Mouse (Mus musculus): ENCODE results near the gene Gbp2.
"Not testable (repeated sequence)": the region's sequence is repeated elsewhere in the genome, so short reads cannot be mapped to it uniquely, and the experiment has no call there.

Gene Gbp2

GRCm38 (mm10) chr3:142620111-142620955, at the start of gene Gbp2:
TSS of gene Gbp2 (plus strand) at chr3:142620602.
- peak; percentile 22 to 34 for DNase-seq

DNA sequence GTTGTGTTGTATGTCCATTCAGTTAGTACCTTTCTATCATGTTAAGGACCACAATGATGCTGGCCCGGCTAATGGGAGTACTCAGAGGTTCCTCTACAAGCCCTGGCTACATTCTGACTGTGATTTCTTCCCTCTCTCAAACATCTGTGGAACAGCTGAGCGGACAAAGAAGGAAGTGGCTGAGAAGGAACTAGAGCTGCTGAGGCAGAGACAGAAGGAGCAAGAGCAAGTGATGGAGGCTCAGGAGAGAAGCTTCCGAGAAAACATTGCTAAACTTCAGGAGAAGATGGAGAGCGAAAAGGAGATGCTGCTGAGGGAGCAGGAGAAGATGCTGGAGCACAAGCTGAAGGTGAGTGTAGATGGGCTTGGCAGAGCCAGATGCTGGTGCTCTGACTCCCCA, 49.7 kb upstream of the Gbp2 start:
- no peak for DNase-seq

GRCm38 (mm10) chr3:142577108-142577507, 43.3 kb upstream of the Gbp2 start:
- no peak for DNase-seq

GRCm38 (mm10) chr3:142578342-142578741, 42.1 kb upstream of the Gbp2 start:
- DNase-seq: no peak

DNA sequence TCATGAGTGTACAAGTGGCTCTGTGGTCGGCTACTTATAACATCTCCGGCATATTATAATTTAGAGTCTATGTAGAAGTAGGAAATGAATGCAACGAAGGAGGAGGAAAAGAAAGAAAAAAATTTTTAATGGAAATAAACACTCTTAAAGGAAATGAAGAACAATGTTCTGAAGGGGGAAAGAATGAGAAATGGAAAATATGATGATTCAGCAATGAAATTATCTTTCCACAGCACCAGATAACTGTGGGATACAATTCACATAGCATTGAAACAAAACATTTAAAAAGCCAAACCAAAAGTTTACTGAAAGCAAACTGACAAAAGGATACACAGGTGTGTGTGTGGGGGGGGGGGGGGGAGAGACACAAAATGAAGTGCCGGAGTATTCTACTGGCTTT, 37.3 kb upstream of the Gbp2 start:
- no peak for DNase-seq

DNA sequence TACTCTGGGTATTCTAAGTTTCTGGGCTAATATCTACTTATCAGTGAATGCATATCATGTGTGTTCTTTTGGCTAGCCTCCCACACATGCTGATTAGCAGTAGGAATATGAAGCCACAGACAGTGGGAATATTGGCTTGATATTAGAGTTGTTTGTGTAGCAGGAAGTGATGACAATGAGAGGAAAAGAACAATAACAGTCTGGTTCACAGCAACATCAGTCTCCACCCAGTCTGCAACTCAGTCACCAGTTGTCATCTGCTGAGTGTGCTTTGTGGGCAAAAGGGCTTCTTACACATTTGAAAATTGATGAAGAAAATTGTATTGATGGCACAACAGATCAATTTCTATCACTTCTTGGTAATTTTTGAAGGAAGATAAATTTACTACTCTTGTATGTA, 33.0 kb upstream of the Gbp2 start:
- no peak for DNase-seq

DNA sequence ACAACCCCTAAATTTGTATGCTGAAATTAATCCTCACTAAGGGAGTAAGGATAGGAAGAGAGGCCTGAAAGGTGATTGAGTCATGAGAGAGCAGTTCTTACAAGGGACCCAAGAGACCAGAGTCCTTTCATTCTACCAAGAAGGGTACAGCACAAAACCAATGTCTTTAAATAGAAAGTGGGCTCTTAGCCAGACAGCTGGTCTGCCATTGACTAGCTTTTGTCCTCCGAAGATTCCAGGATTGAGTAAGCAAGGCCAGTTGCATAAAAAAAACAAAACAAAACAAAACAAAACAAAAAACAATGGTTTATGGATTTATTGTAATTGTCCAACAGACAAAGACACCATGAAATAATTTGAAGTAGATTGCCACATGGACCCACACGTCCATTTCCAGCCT, 31.5 kb upstream of the Gbp2 start:
- no peak for DNase-seq

DNA sequence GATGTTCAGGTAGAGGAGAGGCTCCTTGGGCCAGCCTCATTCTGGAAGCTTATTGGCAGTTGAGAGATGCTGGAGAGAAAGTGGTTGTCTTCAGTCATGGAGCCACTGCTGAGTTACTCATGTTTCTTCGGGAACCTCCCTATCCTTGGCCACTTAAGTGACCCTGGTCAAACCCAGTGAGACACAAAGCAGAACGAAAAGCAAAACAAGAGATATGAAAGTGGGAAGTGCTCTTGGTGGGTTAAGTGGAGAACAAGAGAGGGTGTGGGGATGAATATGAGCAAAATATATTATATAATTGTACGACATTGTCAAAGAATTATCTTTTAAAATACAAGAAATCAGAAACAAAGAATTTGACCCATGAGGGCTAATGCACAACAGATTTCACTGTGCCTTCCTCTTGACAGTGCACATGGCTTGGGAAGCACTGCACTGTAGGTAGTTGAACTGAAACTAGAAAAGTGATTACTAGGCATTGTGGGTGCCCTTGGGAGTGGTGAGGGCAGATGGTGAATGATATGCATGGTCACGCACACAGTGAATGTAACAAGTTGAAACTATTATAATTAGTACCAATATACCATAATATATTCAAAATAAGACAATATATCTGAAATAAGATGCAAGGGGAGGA, 29.9 kb upstream of the Gbp2 start:
- DNase-seq: no peak

GRCm38 (mm10) chr3:142594547-142594946, 25.9 kb upstream of the Gbp2 start, which contains the start of gene Gbp2b:
TSS of gene Gbp2b (plus strand) at chr3:142594847.
- no peak for DNase-seq

- no peak for DNase-seq
Observed at GRCm38 (mm10) chr3:142597923-142598322, 22.5 kb upstream of the Gbp2 start.

GRCm38 (mm10) chr3:142601675-142602074, 18.7 kb upstream of the Gbp2 start:
- DNase-seq: no peak

DNA sequence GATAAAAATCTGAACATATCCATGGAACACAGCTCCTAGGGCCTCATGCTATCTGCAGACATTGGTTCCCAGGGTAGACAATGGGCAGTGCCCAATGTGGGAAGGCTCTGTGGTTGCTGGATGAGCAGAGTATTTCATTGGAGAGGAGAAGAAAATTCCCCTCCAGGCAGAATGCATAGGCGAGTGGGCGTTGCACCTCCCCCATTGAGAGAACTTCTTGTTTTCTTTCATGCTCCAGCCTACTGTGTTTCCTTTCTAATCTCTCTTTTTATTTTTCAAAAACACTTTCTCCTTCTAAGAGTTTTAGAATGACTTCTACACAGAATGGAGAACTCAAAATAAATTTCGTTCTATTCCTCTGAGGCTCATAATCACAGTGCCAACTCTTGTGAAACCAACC, 1.7 kb upstream of the Gbp2 start:
- peak in 1 of 2 experiments; percentile 18 for DNase-seq

DNA sequence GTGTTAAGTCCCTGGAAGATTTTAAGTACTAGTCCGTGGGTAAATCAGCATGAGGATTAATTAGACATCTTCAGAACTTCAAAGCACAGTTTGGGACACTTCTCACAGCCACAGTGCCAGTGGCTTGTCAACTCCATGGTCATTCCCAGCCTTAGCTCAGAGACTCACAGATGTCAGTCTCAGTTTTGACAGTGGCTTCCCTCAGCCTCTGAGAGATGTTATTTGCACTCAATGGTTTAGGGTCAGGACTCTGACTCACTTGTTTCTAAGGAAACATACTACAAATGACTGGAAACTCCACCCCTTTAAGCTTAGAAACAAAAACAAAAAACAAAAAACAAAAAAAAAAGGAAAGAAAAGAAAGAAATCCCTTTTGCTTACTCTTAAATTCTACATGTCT, 796 bp upstream of the Gbp2 start:
- no peak for DNase-seq

GRCm38 (mm10) chr3:142620956-142621562, 657 bp downstream of the Gbp2 start:
- no peak for DNase-seq

DNA sequence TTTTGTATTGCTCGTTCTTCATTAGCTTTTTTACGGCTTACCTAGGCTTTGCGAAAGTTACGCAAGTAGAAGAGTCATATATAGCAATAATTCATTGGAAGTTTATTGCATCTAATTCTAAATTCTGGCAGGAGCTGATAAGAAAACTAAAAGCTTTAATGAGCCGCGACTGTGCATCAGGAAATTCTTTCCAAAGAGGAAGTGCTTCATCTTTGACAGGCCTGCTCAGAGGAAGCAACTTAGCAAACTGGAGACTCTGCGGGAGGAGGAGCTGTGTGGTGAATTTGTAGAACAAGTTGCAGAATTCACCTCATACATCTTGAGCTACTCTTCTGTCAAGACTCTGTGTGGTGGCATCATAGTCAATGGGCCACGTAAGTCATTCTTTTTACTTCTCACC, 10.0 kb downstream of the Gbp2 start:
- DNase-seq: no peak

DNA sequence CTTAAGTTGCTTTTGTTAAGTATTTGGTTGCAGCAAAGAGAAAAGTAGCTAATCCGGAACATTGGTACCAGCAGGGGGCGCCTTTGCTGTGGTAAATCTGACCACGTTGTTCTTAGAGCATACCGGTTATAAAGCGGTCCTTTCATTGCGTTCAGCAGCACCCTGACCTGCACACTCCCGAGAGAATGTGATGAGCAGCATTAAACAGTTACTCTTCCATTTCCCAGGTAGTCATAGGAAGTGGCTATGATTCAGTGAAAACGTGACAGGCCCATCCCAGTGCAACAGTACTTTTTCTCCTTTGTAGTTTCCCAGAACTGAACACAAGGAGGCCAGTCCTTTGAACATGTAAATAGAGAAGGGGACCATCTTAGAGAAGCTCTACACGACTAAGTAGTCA, 19.8 kb downstream of the Gbp2 start:
- DNase-seq: peak; percentile 43 to 67

- DNase-seq: peak; percentile 31 to 68
Observed at GRCm38 (mm10) chr3:142645949-142646348, 25.5 kb downstream of the Gbp2 start.

DNA sequence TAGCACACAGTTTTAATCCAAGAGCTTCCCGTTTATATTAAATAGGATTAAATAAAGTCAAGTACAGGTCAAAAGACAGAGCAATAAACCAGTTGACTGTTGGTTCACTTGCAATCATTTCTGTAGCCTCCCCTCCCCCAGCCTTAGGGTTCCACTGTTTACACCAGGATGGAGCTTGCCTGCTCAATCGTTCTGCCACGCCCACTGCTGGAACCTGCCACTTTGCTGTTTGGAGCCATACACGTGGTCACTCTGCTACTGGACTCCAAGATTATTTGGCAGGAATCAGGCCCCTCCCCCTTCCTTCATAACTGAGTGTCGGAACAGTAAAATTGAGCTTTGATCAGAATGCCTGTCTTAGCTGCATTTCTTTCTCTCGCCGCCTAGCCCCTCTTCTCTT, 27.4 kb downstream of the Gbp2 start:
- not testable (repeated sequence) for DNase-seq

DNA sequence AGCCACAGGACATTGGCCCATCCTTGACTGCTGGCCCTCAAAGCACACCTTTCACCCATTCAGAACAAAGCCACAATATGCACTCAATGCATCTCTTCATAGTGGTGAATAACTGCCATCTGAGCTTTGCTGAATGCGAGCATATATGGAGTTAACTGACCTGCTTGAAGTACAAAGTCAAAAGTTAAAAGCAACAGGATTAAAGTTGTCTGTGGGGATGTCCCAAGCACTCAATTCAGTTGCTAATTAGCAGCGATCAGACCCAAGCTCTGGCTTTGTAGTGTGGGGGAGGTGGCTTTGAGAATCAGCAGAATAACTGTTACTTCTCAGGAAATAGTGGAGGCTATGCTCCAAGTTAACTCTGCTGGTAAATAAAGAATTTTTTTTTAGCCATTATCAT, 29.8 kb downstream of the Gbp2 start:
- no peak for DNase-seq

GRCm38 (mm10) chr3:142664723-142665122, 44.3 kb downstream of the Gbp2 start:
- no peak for DNase-seq

GRCm38 (mm10) chr3:142674607-142675006, 54.2 kb downstream of the Gbp2 start:
- DNase-seq: no peak

All from thymus, postnatal 36 days (tissue).